11 mouse cellular contexts compared by ENCODE assay signal in the genomic region with DNA sequence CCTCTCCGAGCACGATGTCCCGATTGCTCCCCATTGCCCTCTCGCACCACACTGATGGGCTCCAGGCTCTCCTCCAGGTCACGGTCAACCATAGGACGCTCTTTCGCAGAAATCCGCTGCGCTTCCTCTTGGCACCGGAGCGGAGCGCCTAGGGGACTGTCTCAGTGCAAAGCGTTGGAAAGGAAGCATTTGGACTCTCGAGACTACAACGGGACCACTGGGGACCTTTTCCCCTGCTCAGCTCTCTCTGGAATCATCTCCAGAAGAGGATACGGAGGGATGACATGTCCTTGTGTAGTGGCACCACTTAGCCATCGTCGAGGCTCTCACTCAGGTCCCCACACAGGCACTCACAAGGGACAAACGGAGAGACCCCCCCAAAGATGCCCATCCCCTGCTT. TPM values are rescaled to one million over a fixed set of nuclear protein-coding genes. Genes with fewer than 3 reads are reported as not detected.
A peak's percentile ranks its signal among the peaks of the same experiment; 100 is the strongest.
DNase-seq lines count a peak whose midpoint lies in the region; ATAC-seq lines count a peak whose summit lies in the region.
"Had no signal": no experiment of that assay in that cellular context is flagged by ENCODE, and none has a peak within 500 bp of the region (broad histone marks: within the 10 kb centered on the region; RNA-seq: fewer than 3 reads in every experiment).

No protein-coding gene starts in this region.

- no peak for ATAC-seq in megakaryocyte, adult 5-6 weeks (ENCODE audit: poor library complexity, severe bottlenecking)
- no peak for ATAC-seq in forebrain, embryonic 12.5 days (ENCODE audit: low FRiP score)
- no peak for ATAC-seq in limb, embryonic 12.5 days (ENCODE audit: insufficient number of reproducible peaks, insufficient read depth, low FRiP score, low TSS enrichment, low read depth)
- ATAC-seq in neural tube, embryonic 15.5 days (ENCODE audit: low FRiP score) = no peak
- ATAC-seq: inflammation-experienced regulatory T-cells, adult 6 months had no signal

- peak overlapping the region; percentile 49 for H3K4me2 ChIP-seq in forebrain, embryonic 12.5 days
- H3K4me2 ChIP-seq in limb, embryonic 12.5 days = peak overlapping the region; percentile 56
- H3K4me2 ChIP-seq in neural tube, embryonic 15.5 days = peak overlapping the region; percentile 66

- peaks cover 10% of the 10 kb centered on the region for H3K36me3 ChIP-seq in megakaryocyte, embryonic 14.5 days (replicated peaks; ENCODE audit: low read length)
- peaks cover 4% of the 10 kb centered on the region; the same call in 1 of the 2 replicates for H3K36me3 ChIP-seq in forebrain, embryonic 12.5 days (replicated peaks)
- H3K36me3 ChIP-seq in limb, embryonic 12.5 days = peaks cover 3% of the 10 kb centered on the region
- peaks cover 3% of the 10 kb centered on the region; the same call in 1 of the 2 replicates for H3K36me3 ChIP-seq in neural tube, embryonic 15.5 days

- no peak for DNase-seq in right cerebral cortex, postnatal 36 days (ENCODE audit: low spot score in 2 of 2)
- no peak for DNase-seq in left cerebral cortex, adult 9 months (ENCODE audit: low spot score in 2 of 2)

- peak overlapping the region; percentile 77 for H3K4me3 ChIP-seq in megakaryocyte, embryonic 14.5 days (replicated peaks)
- H3K4me3 ChIP-seq in forebrain, embryonic 12.5 days (replicated peaks) = peak overlapping the region; percentile 36; the same call in 1 of the 2 replicates
- peak overlapping the region; percentile 39 for H3K4me3 ChIP-seq in limb, embryonic 12.5 days (replicated peaks)
- peak overlapping the region; percentile 39 for H3K4me3 ChIP-seq in neural tube, embryonic 15.5 days (replicated peaks)

- H3K27ac ChIP-seq in forebrain, embryonic 12.5 days = no peak overlapping the region
- H3K27ac ChIP-seq in limb, embryonic 12.5 days = no peak overlapping the region
- H3K27ac ChIP-seq in neural tube, embryonic 15.5 days (replicated peaks) = no peak overlapping the region

- no peaks in the 10 kb centered on the region for H3K9me3 ChIP-seq in megakaryocyte, embryonic 14.5 days
- no peaks in the 10 kb centered on the region for H3K9me3 ChIP-seq in forebrain, embryonic 12.5 days
- H3K9me3 ChIP-seq in limb, embryonic 12.5 days = no peaks in the 10 kb centered on the region
- H3K9me3 ChIP-seq in neural tube, embryonic 15.5 days (replicated peaks) = no peaks in the 10 kb centered on the region

- H3K27me3 ChIP-seq in megakaryocyte, embryonic 14.5 days (replicated peaks) = peaks cover 71% of the 10 kb centered on the region
- H3K27me3 ChIP-seq in forebrain, embryonic 12.5 days = peaks cover 81% of the 10 kb centered on the region
- H3K27me3 ChIP-seq in limb, embryonic 12.5 days = peaks cover 69% of the 10 kb centered on the region
- H3K27me3 ChIP-seq in neural tube, embryonic 15.5 days (replicated peaks) = peaks cover 74% of the 10 kb centered on the region

- under 1% methylated on average over 19 of the region's 19 CpGs for WGBS in forebrain, embryonic 12.5 days
- WGBS in limb, embryonic 12.5 days = 2% methylated on average over 19 of the region's 19 CpGs
- WGBS in neural tube, embryonic 15.5 days = under 1% methylated on average over 19 of the region's 19 CpGs

- H3K4me1 ChIP-seq in megakaryocyte, embryonic 14.5 days = peaks cover 61% of the 10 kb centered on the region
- peaks cover 19% of the 10 kb centered on the region for H3K4me1 ChIP-seq in forebrain, embryonic 12.5 days
- peaks cover 17% of the 10 kb centered on the region for H3K4me1 ChIP-seq in limb, embryonic 12.5 days (replicated peaks)
- H3K4me1 ChIP-seq in neural tube, embryonic 15.5 days = peaks cover 22% of the 10 kb centered on the region

- H3K9ac ChIP-seq in forebrain, embryonic 12.5 days = no peak overlapping the region
- H3K9ac ChIP-seq in limb, embryonic 12.5 days (replicated peaks) = no peak overlapping the region
- H3K9ac ChIP-seq in neural tube, embryonic 15.5 days (replicated peaks) = no peak overlapping the region

RNA-seq across cellular contexts. Expression of gene Otop1, which starts 0.7 kb away (rescaled TPM):
- 0.21 TPM in 1 of 2 replicates, not detected in the other for polyA plus RNA-seq in megakaryocyte, embryonic 14.5 days (2012; ENCODE audit: insufficient read depth, low replicate concordance)
- total RNA-seq in megakaryocyte, adult 5-6 weeks (2015) = not detected in 2 replicates
- not detected in 2 replicates for total RNA-seq in megakaryocyte, adult 5-6 weeks (2017)
- polyA plus RNA-seq in forebrain, embryonic 12.5 days (2016; fragmentation: Nextera tagmentation; extraction: Ambion mirVana) = not detected in 2 replicates
- polyA plus RNA-seq in limb, embryonic 12.5 days (2016; fragmentation: Nextera tagmentation; extraction: Ambion mirVana) = 0.13 TPM in 1 of 2 replicates, not detected in the other
- polyA plus RNA-seq in neural tube, embryonic 15.5 days (2015; fragmentation: Nextera tagmentation; extraction: Ambion mirVana) = 0.05 TPM in 1 of 2 replicates, not detected in the other
- total RNA-seq: layer of hippocampus, postnatal 25 days had no signal
- polyA plus RNA-seq: inflammation-experienced regulatory T-cells, adult 6 months; lung, embryonic 16.5 days; stomach, embryonic 14.5 days had no signal

RNA-seq across cellular contexts. Expression of gene Tmem128, which starts 16.5 kb away (rescaled TPM):
- 11.3 and 61.4 TPM in 2 replicates for polyA plus RNA-seq in megakaryocyte, embryonic 14.5 days (2012; ENCODE audit: insufficient read depth, low replicate concordance)
- total RNA-seq in megakaryocyte, adult 5-6 weeks (2015) = 95.8 and 96.8 TPM in 2 replicates
- total RNA-seq in megakaryocyte, adult 5-6 weeks (2017) = 32.3 and 34.5 TPM in 2 replicates
- polyA plus RNA-seq in forebrain, embryonic 12.5 days (2016; fragmentation: Nextera tagmentation; extraction: Ambion mirVana) = 90.9 and 91.4 TPM in 2 replicates
- 72.4 and 75.2 TPM in 2 replicates for polyA plus RNA-seq in limb, embryonic 12.5 days (2016; fragmentation: Nextera tagmentation; extraction: Ambion mirVana)
- 96.4 and 100 TPM in 2 replicates for polyA plus RNA-seq in neural tube, embryonic 15.5 days (2015; fragmentation: Nextera tagmentation; extraction: Ambion mirVana)

RNA-seq across cellular contexts. Expression of gene Drd5, which starts 42.7 kb away (rescaled TPM):
- polyA plus RNA-seq in megakaryocyte, embryonic 14.5 days (2012; ENCODE audit: insufficient read depth, low replicate concordance) = not detected in 2 replicates
- total RNA-seq in megakaryocyte, adult 5-6 weeks (2015) = not detected in 2 replicates
- not detected in 2 replicates for total RNA-seq in megakaryocyte, adult 5-6 weeks (2017)
- 0.06 TPM in 1 of 2 replicates, not detected in the other for polyA plus RNA-seq in forebrain, embryonic 12.5 days (2016; fragmentation: Nextera tagmentation; extraction: Ambion mirVana)
- polyA plus RNA-seq in limb, embryonic 12.5 days (2016; fragmentation: Nextera tagmentation; extraction: Ambion mirVana) = not detected in 2 replicates
- 0.84 and 0.88 TPM in 2 replicates for polyA plus RNA-seq in neural tube, embryonic 15.5 days (2015; fragmentation: Nextera tagmentation; extraction: Ambion mirVana)
- polyA plus RNA-seq: lung, embryonic 16.5 days; stomach, embryonic 14.5 days had no signal

RNA-seq across cellular contexts. Expression of gene Lyar, which starts 56.2 kb away (rescaled TPM):
- polyA plus RNA-seq in megakaryocyte, embryonic 14.5 days (2012; ENCODE audit: insufficient read depth, low replicate concordance) = 5.5 and 113 TPM in 2 replicates
- total RNA-seq in megakaryocyte, adult 5-6 weeks (2015) = 27.6 and 33.7 TPM in 2 replicates
- 28.1 and 45.1 TPM in 2 replicates for total RNA-seq in megakaryocyte, adult 5-6 weeks (2017)
- 117 and 128 TPM in 2 replicates for polyA plus RNA-seq in forebrain, embryonic 12.5 days (2016; fragmentation: Nextera tagmentation; extraction: Ambion mirVana)
- polyA plus RNA-seq in limb, embryonic 12.5 days (2016; fragmentation: Nextera tagmentation; extraction: Ambion mirVana) = 130 and 151 TPM in 2 replicates
- polyA plus RNA-seq in neural tube, embryonic 15.5 days (2015; fragmentation: Nextera tagmentation; extraction: Ambion mirVana) = 38.7 and 54.4 TPM in 2 replicates

RNA-seq across cellular contexts. Expression of gene Zbtb49, which starts 56.2 kb away (rescaled TPM):
- 2.6 and 4.1 TPM in 2 replicates for polyA plus RNA-seq in megakaryocyte, embryonic 14.5 days (2012; ENCODE audit: insufficient read depth, low replicate concordance)
- total RNA-seq in megakaryocyte, adult 5-6 weeks (2015) = 4.4 and 6.0 TPM in 2 replicates
- total RNA-seq in megakaryocyte, adult 5-6 weeks (2017) = 4.0 and 7.7 TPM in 2 replicates
- 24.7 and 27.6 TPM in 2 replicates for polyA plus RNA-seq in forebrain, embryonic 12.5 days (2016; fragmentation: Nextera tagmentation; extraction: Ambion mirVana)
- polyA plus RNA-seq in limb, embryonic 12.5 days (2016; fragmentation: Nextera tagmentation; extraction: Ambion mirVana) = 18.4 and 22.6 TPM in 2 replicates
- polyA plus RNA-seq in neural tube, embryonic 15.5 days (2015; fragmentation: Nextera tagmentation; extraction: Ambion mirVana) = 15.0 and 16.2 TPM in 2 replicates
